Mouse (Mus musculus) liver, adult (tissue): ENCODE results near the gene Mmel1.

Source experiments
- GATA4 ChIP-seq: IDR thresholded peaks from 2 replicates; pipeline ENCODE4 v1.6.1; 2014; ENCODE audit warnings: mild to moderate bottlenecking, low read length; ENCODE audit not compliant: insufficient replicate concordance

The Mmel1 gene

GRCm38 (mm10) chr4:154869440-154869839, at the start of gene Mmel1:
TSS of gene Mmel1 (plus strand) at chr4:154869585.
- no peak for TF ChIP-seq GATA4

- no peak for TF ChIP-seq GATA4
These were observed 43.7 kb upstream of the Mmel1 start for GRCm38 (mm10) chr4:154825662-154826061.

GRCm38 (mm10) chr4:154826224-154826623, 43.2 kb upstream of the Mmel1 start:
- no peak for TF ChIP-seq GATA4

DNA sequence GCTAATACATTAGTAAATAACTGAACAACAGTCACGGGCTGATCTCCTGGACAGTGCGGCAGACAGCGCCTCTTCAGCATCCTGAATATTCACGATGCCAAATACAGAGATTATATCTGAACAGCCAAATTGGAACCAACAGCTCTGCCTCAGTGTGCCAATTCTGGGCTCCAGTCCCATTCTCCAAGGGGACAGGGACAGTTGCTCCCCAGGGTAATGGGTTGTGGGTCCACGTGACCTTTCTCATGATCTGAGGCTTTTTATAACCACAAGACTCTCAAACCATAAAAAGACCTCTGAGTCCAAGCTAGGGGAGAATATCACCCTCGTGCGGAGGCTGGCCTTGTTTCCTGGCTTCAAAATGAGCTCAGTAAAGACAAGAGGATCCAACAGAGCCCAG, 42.2 kb upstream of the Mmel1 start:
- no peak for TF ChIP-seq GATA4

DNA sequence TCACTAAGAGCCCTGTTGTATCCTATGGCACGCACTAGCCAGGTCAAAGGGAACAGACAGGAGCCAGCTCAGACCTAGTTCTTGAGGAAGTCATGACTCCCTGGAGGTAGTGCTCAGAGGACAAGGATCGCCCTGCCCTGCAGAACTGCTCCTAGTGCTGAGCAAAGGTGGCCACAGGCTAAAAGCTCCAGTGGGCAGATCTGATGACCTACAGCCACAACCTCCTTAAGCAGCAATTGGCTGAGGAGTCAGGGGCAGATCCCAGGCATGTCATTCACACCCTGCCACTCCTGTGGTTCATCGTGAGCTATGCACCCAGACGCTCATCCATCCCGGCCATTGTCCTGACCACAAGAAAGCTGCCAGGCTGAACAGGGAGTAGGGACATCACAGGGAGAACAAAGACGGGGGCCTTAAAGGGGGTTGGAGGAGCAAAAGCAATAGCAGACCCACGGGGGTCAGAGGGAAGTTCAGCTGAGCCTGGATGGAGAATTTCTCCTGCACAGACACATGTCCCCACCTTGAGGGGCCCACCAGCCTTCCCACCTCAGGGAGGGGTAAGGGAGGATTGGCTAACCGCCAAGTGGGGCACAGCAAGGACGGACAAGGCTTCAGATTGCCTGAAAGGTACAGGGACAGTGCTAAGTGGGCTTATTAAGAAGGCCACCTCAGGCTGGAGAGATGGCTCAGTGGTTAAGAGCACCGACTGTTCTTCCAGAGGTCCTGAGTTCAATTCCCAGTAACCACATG, 41.3 kb upstream of the Mmel1 start:
- TF ChIP-seq GATA4: no peak

- no peak for TF ChIP-seq GATA4
These were observed 37.3 kb upstream of the Mmel1 start for GRCm38 (mm10) chr4:154831915-154832573.

DNA sequence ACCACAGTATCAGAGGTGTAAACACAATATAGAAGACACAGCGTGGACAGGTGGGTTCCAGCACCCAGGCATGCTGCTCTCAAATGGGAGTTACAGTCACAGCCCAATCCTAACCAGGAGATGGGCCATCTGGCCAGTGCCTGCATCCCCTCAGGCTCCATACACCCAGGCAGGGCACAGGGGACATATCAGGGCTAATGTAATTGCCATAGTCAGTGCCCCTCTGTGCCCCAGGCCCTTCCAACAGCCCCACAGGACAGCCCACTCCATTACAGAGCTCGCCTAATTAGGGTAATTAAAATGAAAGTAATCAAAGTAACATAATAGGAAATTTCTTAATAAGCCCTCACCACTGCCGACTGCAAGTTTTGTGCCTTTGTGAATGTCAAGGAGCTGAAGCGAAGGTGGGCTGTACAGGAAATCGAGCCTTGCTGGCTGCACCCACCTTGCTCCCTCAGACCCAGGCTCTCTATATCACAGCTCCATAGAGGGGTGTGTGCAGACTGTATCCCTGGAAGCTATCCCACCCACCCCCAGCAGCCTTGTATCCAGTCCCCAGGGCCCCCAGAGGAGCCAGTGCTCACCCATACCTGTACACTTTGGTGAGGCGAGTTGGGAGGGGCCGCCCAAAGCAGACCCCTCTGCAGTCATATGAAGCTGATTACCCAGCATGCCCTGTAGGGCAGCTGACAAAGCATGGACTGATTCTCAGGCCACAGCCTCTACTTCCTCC, 33.0 kb upstream of the Mmel1 start:
- TF ChIP-seq GATA4: no peak

DNA sequence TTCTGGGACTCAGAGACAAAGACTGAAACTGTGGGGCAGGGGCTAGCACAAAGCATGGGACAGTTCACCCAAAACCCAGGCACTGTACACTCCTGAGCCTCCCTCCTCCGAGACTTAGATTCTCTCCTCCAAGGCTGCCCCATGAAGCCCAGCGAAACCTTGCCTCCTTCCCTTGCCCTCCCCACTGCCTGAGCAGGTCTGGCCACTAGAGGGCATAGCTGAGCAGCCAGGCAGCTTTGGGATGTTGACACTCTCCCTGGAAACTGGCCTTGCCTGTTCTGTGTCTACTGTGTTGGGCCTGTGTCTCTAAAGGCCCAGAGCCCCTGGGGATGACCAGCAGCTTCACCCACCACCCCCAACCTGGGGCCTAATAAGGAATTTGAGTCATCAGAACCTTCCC, 32.2 kb upstream of the Mmel1 start, which contains the start of gene Ttc34:
Ttc34 (plus strand) TSS at position 290 of the 400 bp plus-strand sequence.
- no peak for TF ChIP-seq GATA4

DNA sequence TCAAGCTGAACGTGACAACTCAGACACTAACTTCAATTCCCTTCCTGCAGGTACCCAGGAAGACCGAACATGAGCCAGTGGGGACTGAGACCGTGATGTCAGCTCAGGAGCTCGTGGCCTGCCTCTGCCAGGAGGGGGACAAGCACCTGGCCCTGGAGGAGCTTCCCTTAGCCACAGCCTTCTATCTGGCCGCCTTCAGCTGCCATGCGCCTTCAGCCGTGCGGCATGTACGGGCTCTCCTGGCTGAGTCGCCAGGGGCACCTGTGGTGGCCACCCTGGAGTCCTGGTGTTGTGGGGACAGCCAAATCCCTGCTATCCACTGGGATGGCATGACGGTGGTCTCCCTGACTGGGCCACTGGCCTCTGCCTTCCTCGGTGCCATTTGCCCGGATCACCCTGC, 30.6 kb upstream of the Mmel1 start:
- no peak for TF ChIP-seq GATA4

GRCm38 (mm10) chr4:154839406-154839805, 30.0 kb upstream of the Mmel1 start:
- TF ChIP-seq GATA4: no peak

- no peak for TF ChIP-seq GATA4
These were observed 16.7 kb upstream of the Mmel1 start for GRCm38 (mm10) chr4:154852696-154853095.

- TF ChIP-seq GATA4: no peak
These were observed 15.5 kb upstream of the Mmel1 start for GRCm38 (mm10) chr4:154853881-154854280.

DNA sequence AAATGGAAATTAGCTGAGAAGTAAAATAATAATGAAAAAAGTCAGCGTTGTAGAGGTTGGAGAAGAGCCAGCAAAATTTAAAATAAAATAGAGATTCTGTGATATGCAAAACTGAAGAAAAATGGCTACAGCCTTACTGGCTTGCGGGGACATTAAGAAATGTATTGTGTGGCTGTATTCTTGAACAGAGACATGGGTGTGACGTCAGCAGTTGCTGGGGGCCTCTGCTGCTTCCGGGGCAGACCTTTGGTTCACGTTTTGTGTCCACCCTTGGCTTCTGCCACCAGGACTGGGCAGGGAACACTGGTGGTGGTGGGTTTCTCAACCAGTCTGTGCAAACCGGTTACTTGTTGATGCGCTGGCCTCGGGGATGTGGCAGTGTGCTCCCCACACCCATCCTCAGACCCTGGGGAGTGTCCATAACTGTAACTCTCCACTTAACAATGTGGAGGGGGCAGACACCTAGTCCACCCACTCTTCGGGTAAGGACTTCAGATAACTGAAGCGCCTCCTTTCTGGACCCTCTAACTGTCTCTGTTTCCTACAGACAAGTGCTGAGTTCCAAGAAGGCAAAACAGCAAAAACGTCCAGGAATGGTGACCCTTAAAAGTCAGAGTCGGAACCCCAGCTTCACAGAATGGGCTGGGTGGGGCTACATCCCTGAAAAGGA, 14.6 kb upstream of the Mmel1 start:
- TF ChIP-seq GATA4: no peak

GRCm38 (mm10) chr4:154855721-154856479, 13.5 kb upstream of the Mmel1 start:
- no peak for TF ChIP-seq GATA4

DNA sequence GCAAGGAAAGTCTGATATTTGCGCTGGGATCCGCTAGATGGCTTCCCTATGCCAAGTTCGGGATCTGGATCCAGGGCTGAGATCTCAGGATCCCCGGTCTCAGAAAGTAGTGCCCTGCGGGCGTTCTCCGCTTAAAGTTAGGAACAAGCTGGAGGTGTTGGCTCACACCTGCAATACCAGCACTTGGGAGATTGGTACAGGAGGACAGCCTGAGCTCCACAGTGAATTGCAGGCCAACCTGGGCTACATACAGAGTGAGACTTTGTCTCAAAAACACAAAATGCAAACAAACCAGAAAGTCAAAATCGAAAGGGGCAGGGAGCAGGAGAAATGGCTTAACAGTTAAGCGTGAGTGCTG, 12.9 kb upstream of the Mmel1 start:
- TF ChIP-seq GATA4: no peak
